Mouse (Mus musculus) bone marrow macrophage, adult 2 months (primary cell): Measurements from ENCODE around the gene Snx5. TPM values are rescaled to one million over a fixed set of nuclear protein-coding genes. Genes with fewer than 3 reads are reported as not detected.

ENCODE experiments used
- H3K27ac ChIP-seq: 2 replicates; pipeline ENCODE4 v1.5.1; 2012; ENCODE audit warnings: low read depth, low read length; ENCODE audit not compliant: insufficient read depth
- H3K4me1 ChIP-seq: 2 replicates; pipeline ENCODE4 v1.6.1; 2012; ENCODE audit warnings: low read length; ENCODE audit not compliant: control insufficient read depth, insufficient read depth
- H3K4me3 ChIP-seq: 2 replicates; pipeline ENCODE4 v1.5.1; 2012; ENCODE audit warnings: mild to moderate bottlenecking, low read length, moderate library complexity; ENCODE audit not compliant: insufficient read depth
- CTCF ChIP-seq: IDR thresholded peaks from 2 replicates; pipeline ENCODE4 v1.5.1; 2012; ENCODE audit warnings: low read depth, mild to moderate bottlenecking, low read length, moderate library complexity
- POLR2A ChIP-seq: IDR thresholded peaks from 2 replicates; pipeline ENCODE4 v1.6.1; 2012; ENCODE audit warnings: mild to moderate bottlenecking, low read depth, low read length, borderline replicate concordance
- polyA plus RNA-seq: library from polyadenylated mRNA; stranded (reverse); fragments of >200 nt; gene quantifications from 2 replicates; pipeline ENCODE4 v1.2.4, GENCODE M21; 2012; ENCODE audit not compliant: missing spikeins, insufficient read depth, insufficient read length

The Snx5 gene
- polyA plus RNA-seq, 1 experiment, result 867 TPM

DNA sequence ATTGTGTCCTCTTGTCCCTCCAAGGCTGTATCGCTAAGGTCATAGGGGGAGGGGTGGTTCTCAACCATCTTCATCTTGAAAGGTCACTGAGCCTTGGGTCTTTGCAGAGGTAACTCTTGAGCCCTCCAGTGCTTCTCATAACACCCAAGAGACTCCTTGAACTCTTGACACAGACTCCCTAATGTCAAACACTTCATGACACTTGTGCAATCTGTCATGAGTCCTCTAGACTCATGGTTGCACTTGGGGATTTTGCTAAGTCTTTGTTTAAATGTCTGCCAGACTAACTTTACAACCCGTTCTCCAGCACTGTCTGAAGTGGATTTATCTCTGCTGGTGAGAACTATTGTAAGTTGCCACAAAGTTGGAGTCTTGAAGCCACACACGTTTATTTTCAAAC lies 61.3 kb downstream of the Snx5 start:
- Histone ChIP-seq H3K4me1 (peaks cover 14% of the 10 kb centered on the region), H3K27ac (no peak overlapping the region), H3K4me3 (no peak overlapping the region)
- TF ChIP-seq CTCF (no peak), POLR2A (no peak)

DNA sequence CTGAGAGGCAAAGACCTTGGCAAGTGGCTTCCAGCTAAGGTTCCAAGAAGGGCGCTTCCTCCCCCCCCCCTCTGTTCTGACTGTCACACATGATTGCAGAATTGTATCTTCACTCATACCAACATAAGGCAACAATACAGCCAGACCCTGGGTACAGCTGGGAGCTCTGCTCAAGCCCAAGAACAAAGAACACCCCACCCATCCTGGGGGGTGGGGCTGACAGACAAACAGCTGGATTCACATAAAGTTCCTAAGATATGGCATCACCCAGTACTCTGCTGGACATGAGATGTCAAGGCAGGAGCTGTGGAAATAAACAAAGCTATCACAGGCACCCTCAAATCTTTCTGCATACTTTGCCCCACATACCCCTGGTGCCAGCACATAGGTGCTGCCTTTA lies 63.3 kb downstream of the Snx5 start:
- TF ChIP-seq CTCF, result no peak
- no peak for TF ChIP-seq POLR2A
- Histone ChIP-seq H3K4me3 (no peak overlapping the region), H3K27ac (no peak overlapping the region), H3K4me1 (peaks cover 20% of the 10 kb centered on the region)

DNA sequence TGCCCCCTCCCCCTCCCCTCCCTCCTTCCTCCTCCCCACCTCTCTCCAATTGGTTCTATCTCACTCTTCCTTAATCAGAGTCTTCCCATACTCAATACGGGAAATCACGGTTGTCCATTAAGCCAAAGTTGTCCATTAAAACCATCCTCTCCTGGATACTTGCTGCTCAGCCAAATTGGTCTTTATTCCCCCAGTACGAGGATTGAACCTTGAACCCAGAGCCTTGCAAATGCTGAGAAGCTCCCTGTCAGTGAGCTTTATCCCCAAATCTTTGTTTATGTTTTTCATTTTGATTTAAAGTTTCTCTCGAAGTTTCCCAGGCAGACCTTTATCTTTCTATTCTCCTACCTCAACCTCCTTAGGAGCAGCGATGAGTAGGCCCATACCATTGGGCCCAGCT lies 67.7 kb downstream of the Snx5 start:
- Histone ChIP-seq H3K4me1 (peaks cover 33% of the 10 kb centered on the region), H3K27ac (no peak overlapping the region), H3K4me3 (no peak overlapping the region)
- TF ChIP-seq CTCF, result no peak
- TF ChIP-seq POLR2A, result no peak

DNA sequence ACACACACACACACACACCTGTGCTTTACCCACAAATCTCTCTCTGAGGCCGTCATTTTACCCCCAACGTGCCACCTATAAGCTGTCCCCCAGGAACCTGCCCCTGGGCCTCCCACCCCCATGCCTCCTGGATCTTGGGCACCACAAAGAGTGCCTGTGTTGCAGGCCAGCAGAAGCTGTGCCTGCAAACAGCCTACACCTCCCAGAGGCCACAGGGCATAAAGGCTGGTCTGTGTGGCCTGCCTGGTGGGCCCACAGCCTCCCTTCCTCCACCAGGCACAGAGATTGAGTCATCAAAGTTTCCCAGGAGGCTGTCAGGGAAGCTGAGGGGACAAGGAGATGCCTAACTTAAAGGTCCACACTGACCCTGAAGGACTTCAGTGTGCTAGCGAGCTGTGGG lies 68.1 kb downstream of the Snx5 start:
- peaks cover 33% of the 10 kb centered on the region for H3K4me1 ChIP-seq
- TF ChIP-seq CTCF (no peak), POLR2A (no peak)

DNA sequence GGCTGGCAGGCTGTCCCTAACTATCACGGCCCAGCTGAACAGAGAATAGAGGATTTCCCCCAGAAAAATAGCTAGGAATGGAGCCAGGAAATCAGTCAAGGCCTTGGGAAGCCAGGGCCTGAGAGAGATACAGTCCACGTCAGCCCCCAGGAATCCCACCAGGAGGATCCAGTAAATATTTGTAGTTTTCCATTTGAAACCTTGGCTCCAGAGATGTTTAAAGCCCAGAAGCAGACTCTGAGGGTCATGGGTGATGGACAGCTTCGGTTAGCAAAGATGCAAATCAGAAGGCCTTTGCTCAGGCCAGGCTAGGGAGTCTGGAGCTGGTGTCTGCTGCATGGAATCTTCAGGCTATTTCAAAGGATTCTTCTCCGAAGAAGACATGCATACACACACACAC lies 68.6 kb downstream of the Snx5 start:
- TF ChIP-seq CTCF (no peak), POLR2A (no peak)
- no peak overlapping the region for H3K27ac ChIP-seq
- peaks cover 33% of the 10 kb centered on the region for H3K4me1 ChIP-seq
- no peak overlapping the region for H3K4me3 ChIP-seq

More for the DNA sequence above, 68.1 kb downstream of the Snx5 start:
- Histone ChIP-seq H3K27ac (no peak overlapping the region), H3K4me3 (no peak overlapping the region)

Other genes with a start within 250 kb of the Snx5 start
- not detected in 2 replicates for gene Banf2, start 237.8 kb downstream of the Snx5 start, polyA plus RNA-seq
- gene Mgme1, start 243 bp downstream of the Snx5 start, polyA plus RNA-seq, result 12.2 and 13.2 TPM in 2 replicates
- not detected in 2 replicates for gene Ovol2, start 61.2 kb upstream of the Snx5 start, polyA plus RNA-seq
- 23.7 and 33.0 TPM in 2 replicates for gene Kat14, start 98.1 kb upstream of the Snx5 start, polyA plus RNA-seq
- gene Pet117, start 98.1 kb upstream of the Snx5 start, polyA plus RNA-seq, result 3.6 TPM in 1 of 2 replicates, not detected in the other